Mouse (Mus musculus): ENCODE measurements around the gene Gm49355. TPM values are rescaled to one million over a fixed set of nuclear protein-coding genes. Genes with fewer than 3 reads are reported as not detected.

Gene Gm49355
- total RNA-seq, 2 experiments from 2014 or later: 0.10 TPM; not detected in 1

GRCm38 (mm10) chr14:12342458-12343131 is 58.8 kb downstream of the Gm49355 start:
- no peak for DNase-seq (ENCODE audit: low spot score in 2 of 2)

- no peak for DNase-seq (ENCODE audit: low spot score in 2 of 2)
These were observed 59.7 kb downstream of the Gm49355 start for GRCm38 (mm10) chr14:12343451-12343941.

DNA sequence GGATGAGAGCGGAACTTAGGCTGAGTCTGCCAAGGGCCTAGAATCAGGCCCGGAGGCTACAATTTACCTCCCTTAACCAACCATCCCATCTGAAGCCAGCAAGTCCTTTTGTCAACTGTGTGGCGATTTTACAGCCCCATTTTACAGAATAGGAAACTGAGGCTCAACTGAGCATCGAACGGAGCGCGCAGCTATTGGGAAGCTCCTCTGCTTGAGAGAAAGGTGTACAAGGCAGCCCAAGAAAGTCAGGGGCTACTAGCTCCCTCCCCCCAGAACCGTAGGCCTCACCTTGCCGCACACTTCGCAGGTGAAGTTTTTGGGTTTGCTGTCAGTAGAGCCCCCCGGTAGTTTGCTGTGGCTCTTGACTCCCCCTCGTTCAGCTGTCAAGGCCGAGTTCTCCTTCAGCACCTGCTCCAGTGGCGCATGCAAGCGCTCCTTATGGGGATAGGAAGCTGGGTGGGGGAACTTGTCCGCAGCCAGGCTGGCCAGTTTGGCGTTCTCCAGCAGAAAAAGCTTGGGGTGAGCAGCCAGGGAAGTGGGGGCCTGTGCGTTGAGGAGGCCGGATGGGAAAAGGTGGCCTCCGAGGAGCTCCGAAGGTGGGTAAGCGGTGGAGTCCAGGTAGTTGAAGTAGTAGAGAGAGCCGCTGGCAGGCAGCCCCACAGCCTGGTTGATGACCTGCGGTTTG is 60.4 kb downstream of the Gm49355 start:
- no peak for DNase-seq (ENCODE audit: low spot score in 2 of 2)

GRCm38 (mm10) chr14:12344746-12345240 is 61.0 kb downstream of the Gm49355 start:
- no peak for DNase-seq (ENCODE audit: low spot score in 2 of 2)

- DNase-seq (ENCODE audit: low spot score in 2 of 2): no peak
These were observed 61.6 kb downstream of the Gm49355 start for GRCm38 (mm10) chr14:12345241-12345921.

- DNase-seq (ENCODE audit: low spot score in 2 of 2): no peak
These were observed 62.5 kb downstream of the Gm49355 start for GRCm38 (mm10) chr14:12346011-12346864.

GRCm38 (mm10) chr14:12346865-12347600 is 63.3 kb downstream of the Gm49355 start:
- DNase-seq (ENCODE audit: low spot score in 2 of 2): no peak

- DNase-seq (ENCODE audit: low spot score in 2 of 2): no peak
These were observed 64.3 kb downstream of the Gm49355 start, which contains the start of gene Fezf2 for GRCm38 (mm10) chr14:12348089-12348488. Gene Fezf2 (minus strand): TSS chr14:12348189.

GRCm38 (mm10) chr14:12349334-12350090 is 65.7 kb downstream of the Gm49355 start:
- DNase-seq (ENCODE audit: low spot score in 2 of 2): no peak

- DNase-seq (ENCODE audit: low spot score in 2 of 2): no peak
These were observed 66.6 kb downstream of the Gm49355 start for GRCm38 (mm10) chr14:12350271-12350916.

Other genes starting within 250 kb of the Gm49355 start
- gene 3830406C13Rik, start 197 bp downstream of the Gm49355 start, total RNA-seq (2021): 10 to 100 TPM; 17.1 to 20.1 TPM
- gene Fezf2, start 64.2 kb downstream of the Gm49355 start, total RNA-seq (2021): not detected